Mouse (Mus musculus) CH12.LX (cell line): Measurements from ENCODE around the gene Ccdc146. TPM values are rescaled to one million over a fixed set of nuclear protein-coding genes. Genes with fewer than 3 reads are reported as not detected.

Experiments used
- DNase-seq: peaks from one replicate; pipeline ENCODE4 v3.0.0-alpha.2; 2013; ENCODE audit errors: extremely low read depth
- H3K27ac ChIP-seq: 2 replicates; pipeline ENCODE4 v1.5.1; 2012; ENCODE audit warnings: low read depth, mild to moderate bottlenecking, control low read depth, moderate library complexity; ENCODE audit not compliant: insufficient read depth
- H3K27me3 ChIP-seq: replicated peaks from 2 replicates; pipeline ENCODE3; 2012; ENCODE audit warnings: inconsistent platforms
- H3K36me3 ChIP-seq, 2 experiments: replicated peaks in 1 of 2; 2 replicates each; pipeline versions ENCODE3 to v1.6.1; 2012; ENCODE audit warnings: inconsistent platforms in 1 of 2, low read length in 1 of 2, mild to moderate bottlenecking in 1 of 2, mixed read lengths in 1 of 2, moderate library complexity in 1 of 2; ENCODE audit not compliant: control insufficient read depth in 1 of 2, insufficient read depth in 1 of 2
- H3K4me1 ChIP-seq, 2 experiments: 2 replicates each; pipeline ENCODE4 v1.6.1; 2012; ENCODE audit warnings: inconsistent platforms in 1 of 2, moderate library complexity in 1 of 2; ENCODE audit not compliant: insufficient read depth in 2 of 2, control insufficient read depth in 1 of 2
- H3K4me2 ChIP-seq: 2 replicates; pipeline ENCODE4 v1.6.1; 2012; ENCODE audit warnings: low read depth, mild to moderate bottlenecking, control low read depth; ENCODE audit not compliant: poor library complexity, insufficient read depth, severe bottlenecking
- H3K4me3 ChIP-seq, 3 experiments: fragments of 150-350 bp in 1 of 3; sonication (generic) in 1 of 3; replicated peaks in 1 of 3; 2 replicates each; pipeline versions ENCODE3 to v1.5.1; 2011 to 2012; ENCODE audit warnings: low read depth in 2 of 3, low read length in 2 of 3, mild to moderate bottlenecking in 2 of 3, moderate library complexity in 2 of 3, control low read depth in 1 of 3, improper control_type of control experiment in 1 of 3, inconsistent platforms in 1 of 3, mixed read lengths in 1 of 3; ENCODE audit not compliant: poor library complexity in 1 of 3
- H3K79me2 ChIP-seq: replicated peaks from 2 replicates; pipeline ENCODE4 v1.6.1; 2012; ENCODE audit warnings: mild to moderate bottlenecking, moderate library complexity; ENCODE audit not compliant: control insufficient read depth, poor library complexity, insufficient read depth, severe bottlenecking; ENCODE audit errors: extremely low read depth
- H3K9ac ChIP-seq: 2 replicates; pipeline ENCODE4 v1.6.1; 2012; ENCODE audit warnings: low read depth, mild to moderate bottlenecking, control low read depth, moderate library complexity; ENCODE audit not compliant: insufficient read depth
- H3K9me3 ChIP-seq: replicated peaks from 2 replicates; pipeline ENCODE3; 2012; ENCODE audit warnings: low read length, inconsistent platforms, mixed read lengths
- CHD1 ChIP-seq: IDR thresholded peaks from 2 replicates; pipeline ENCODE4 v1.6.1; 2012; ENCODE audit warnings: low read depth, low read length, improper control_type of control experiment, inconsistent platforms
- E2F4 ChIP-seq: IDR thresholded peaks from 2 replicates; pipeline ENCODE4 v1.6.1; 2011; ENCODE audit warnings: low read depth, low read length, improper control_type of control experiment; ENCODE audit not compliant: insufficient replicate concordance
- GABPA ChIP-seq: IDR thresholded peaks from 2 replicates; pipeline ENCODE4 v1.6.1; 2012; ENCODE audit warnings: low read depth, low read length, improper control_type of control experiment, inconsistent platforms; ENCODE audit not compliant: insufficient replicate concordance
- IRF4 ChIP-seq: IDR thresholded peaks from 2 replicates; pipeline ENCODE4 v1.6.1; 2014; ENCODE audit warnings: low read depth, mild to moderate bottlenecking, inconsistent platforms, low read length, improper control_type of control experiment
- JUN ChIP-seq: IDR thresholded peaks from 2 replicates; pipeline ENCODE4 v1.6.1; 2011; ENCODE audit warnings: low read depth, mild to moderate bottlenecking, low read length, improper control_type of control experiment, moderate library complexity; ENCODE audit not compliant: insufficient read depth
- MAFK ChIP-seq: IDR thresholded peaks from 2 replicates; pipeline ENCODE4 v1.6.1; 2011; ENCODE audit warnings: low read length, improper control_type of control experiment; ENCODE audit not compliant: insufficient replicate concordance
- MAX ChIP-seq: IDR thresholded peaks from 2 replicates; pipeline ENCODE4 v1.6.1; 2011; ENCODE audit warnings: low read length, improper control_type of control experiment
- MEF2A ChIP-seq: IDR thresholded peaks from 2 replicates; pipeline ENCODE4 v1.6.1; 2014; ENCODE audit warnings: low read depth, mild to moderate bottlenecking, inconsistent platforms, low read length, improper control_type of control experiment, borderline replicate concordance
- MXI1 ChIP-seq: IDR thresholded peaks from 2 replicates; pipeline ENCODE4 v1.6.1; 2011; ENCODE audit warnings: mild to moderate bottlenecking, low read depth, low read length, improper control_type of control experiment
- PAX5 ChIP-seq: IDR thresholded peaks from 2 replicates; pipeline ENCODE4 v1.6.1; 2012; ENCODE audit warnings: low read length, inconsistent platforms, mixed read lengths
- SMC3 ChIP-seq: IDR thresholded peaks from 2 replicates; pipeline ENCODE4 v1.6.1; 2011; ENCODE audit warnings: low read depth, low read length, improper control_type of control experiment
- TBP ChIP-seq: conservative IDR thresholded peaks from 2 replicates; pipeline ENCODE4 v1.6.1; 2011; ENCODE audit warnings: low read depth, low read length, improper control_type of control experiment
- TCF12 ChIP-seq: IDR thresholded peaks from 2 replicates; pipeline ENCODE4 v1.6.1; 2014; ENCODE audit warnings: low read depth, mild to moderate bottlenecking, inconsistent platforms, low read length, improper control_type of control experiment
- ZC3H11A ChIP-seq: IDR thresholded peaks from 2 replicates; pipeline ENCODE4 v1.6.1; 2012; ENCODE audit warnings: low read depth, mild to moderate bottlenecking, inconsistent platforms, low read length, improper control_type of control experiment
- ZKSCAN1 ChIP-seq: IDR thresholded peaks from 2 replicates; pipeline ENCODE4 v1.6.1; 2012; ENCODE audit warnings: low read depth, inconsistent platforms, low read length, improper control_type of control experiment, borderline replicate concordance
- ZMIZ1 ChIP-seq: IDR thresholded peaks from 2 replicates; pipeline ENCODE4 v1.6.1; 2012; ENCODE audit warnings: low read depth, mild to moderate bottlenecking, inconsistent platforms, low read length, improper control_type of control experiment
- dilution Hi-C: fragments of 300-500 bp; cut with MboI; formaldehyde crosslinking; loops from 2 replicates; pipeline ENCODE4 v1.14.3; 2020; ENCODE audit warnings: low sequenced_read_pairs; ENCODE audit not compliant: extremely low pct_unique_long_range_greater_than_20kb, extremely low pct_ligation_motif_present
- in situ Hi-C: fragments of 300-500 bp; cut with MboI; formaldehyde crosslinking; loops from 3 replicates; pipeline ENCODE4 v1.14.3; 2019; ENCODE audit warnings: low sequenced_read_pairs, low pct_ligation_motif_present, low pct_unique_long_range_greater_than_20kb, mixed read lengths
- polyA plus RNA-seq: library from polyadenylated mRNA; unstranded; fragments of >175 nt; gene quantifications from 2 replicates; pipeline ENCODE4 v1.2.1, GENCODE M21; 2012; ENCODE audit warnings: low read depth; ENCODE audit not compliant: insufficient read length
- total RNA-seq, 2 experiments: library from RNA; depleted of rRNA; stranded (reverse); fragments of 300-350 nt in 1 of 2; fragments of >200 nt in 1 of 2; gene quantifications; 2 replicates each; pipeline ENCODE4 v1.2.3; 2012 to 2014

Ccdc146 gene
- total and polyA plus RNA-seq, 3 experiments, result 0.17 to 0.21 TPM; not detected in 1

DNA sequence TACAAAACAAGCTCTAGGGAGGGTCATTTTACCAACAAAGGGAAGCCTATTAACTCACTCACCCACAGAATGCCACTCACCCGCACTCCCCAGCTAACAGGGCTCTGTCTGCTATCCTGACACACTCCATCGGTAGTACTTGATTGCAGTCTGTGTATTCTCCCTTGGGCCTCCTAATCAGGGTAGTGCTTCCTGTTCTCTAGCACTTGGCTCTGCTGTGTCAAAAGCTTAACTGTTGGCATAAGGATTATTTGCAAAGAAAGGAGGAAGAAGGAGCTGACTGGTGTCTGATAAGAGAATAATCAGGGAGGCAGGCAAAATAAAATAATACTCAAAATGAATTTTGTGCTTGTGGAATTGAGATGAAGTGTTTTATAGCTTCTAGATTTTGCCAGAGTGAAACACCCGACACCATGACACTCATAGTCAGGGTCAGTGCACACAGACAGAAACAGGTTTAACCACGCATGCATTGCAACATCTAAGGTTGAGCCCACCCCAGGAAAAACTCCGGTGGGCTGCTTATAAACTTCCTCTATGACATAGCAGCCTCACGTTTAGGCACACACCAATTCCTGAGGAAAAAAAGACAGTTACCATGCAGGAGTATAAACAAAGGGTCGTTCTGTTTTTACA, 29.2 kb downstream of the Ccdc146 start:
- H3K4me3 ChIP-seq, result no peak overlapping the region
- no peak overlapping the region for H3K27ac ChIP-seq
- no peak overlapping the region for H3K4me2 ChIP-seq
- no peaks in the 10 kb centered on the region for H3K9me3 ChIP-seq
- H3K9ac ChIP-seq, result no peak overlapping the region
- dilution Hi-C loops (no loop called here), in situ Hi-C loops (no loop called here)
- TF ChIP-seq JUN (no peak), TCF12 (no peak), CHD1 (no peak), TBP (no peak), PAX5 (no peak), IRF4 (no peak), ZC3H11A (no peak), SMC3 (no peak)
- DNase-seq, result no peak
- no peaks in the 10 kb centered on the region for H3K27me3 ChIP-seq
- peaks cover 0 to 13% of the 10 kb centered on the region in 2 experiments; a peak in 3 of 4 replicates for H3K4me1 ChIP-seq
- H3K36me3 ChIP-seq, result no peaks in the 10 kb centered on the region
- H3K79me2 ChIP-seq, result no peaks in the 10 kb centered on the region

DNA sequence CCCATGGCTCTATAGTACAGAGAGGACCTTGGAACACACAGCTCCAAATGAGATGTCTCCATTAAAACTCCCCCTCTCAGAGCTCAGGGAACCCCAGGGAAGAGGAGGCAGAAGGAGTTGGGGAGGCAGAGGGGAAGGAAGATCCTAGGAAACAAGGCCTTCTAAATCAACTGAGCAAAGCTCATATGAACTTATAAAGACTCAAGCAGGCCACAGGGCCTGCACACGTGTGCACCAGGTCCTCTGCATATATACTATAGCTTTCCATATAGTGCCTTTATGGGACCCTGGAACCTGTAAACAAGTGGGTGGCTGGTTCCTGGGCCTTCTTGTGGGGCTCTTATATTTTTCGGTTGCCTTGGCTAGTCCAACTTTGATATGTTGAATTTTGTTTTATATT, 29.9 kb downstream of the Ccdc146 start:
- dilution Hi-C loops (no loop called here), in situ Hi-C loops (no loop called here)
- H3K36me3 ChIP-seq, result no peaks in the 10 kb centered on the region
- TF ChIP-seq TBP, result no peak
- no peak for TF ChIP-seq E2F4
- no peak for TF ChIP-seq ZKSCAN1
- TF ChIP-seq ZMIZ1, result no peak
- TF ChIP-seq CHD1, result no peak
- TF ChIP-seq MEF2A, result no peak
- TF ChIP-seq GABPA, result no peak
- TF ChIP-seq MAX, result no peak
- no peak for TF ChIP-seq MAFK
- no peak for TF ChIP-seq MXI1
- H3K4me1 ChIP-seq, result peaks cover 0 to 13% of the 10 kb centered on the region in 2 experiments; a peak in 3 of 4 replicates
- H3K27me3 ChIP-seq, result no peaks in the 10 kb centered on the region
- no peak for DNase-seq
- H3K27ac ChIP-seq, result no peak overlapping the region
- H3K79me2 ChIP-seq, result no peaks in the 10 kb centered on the region
- H3K9me3 ChIP-seq, result no peaks in the 10 kb centered on the region
- H3K4me2 ChIP-seq, result no peak overlapping the region
- H3K9ac ChIP-seq, result no peak overlapping the region
- no peak overlapping the region for H3K4me3 ChIP-seq
